Mouse (Mus musculus) liver, postnatal 0 days (tissue): ENCODE data around the gene Kng1.

Experiments
- CTCF ChIP-seq: sonication (generic); IDR thresholded peaks from 2 replicates; pipeline ENCODE4 v1.5.1; 2016; ENCODE audit warnings: antibody characterized with exemption, low read depth
- EP300 ChIP-seq: IDR thresholded peaks from 2 replicates; pipeline ENCODE4 v1.6.1; 2016; ENCODE audit warnings: antibody characterized with exemption, low read depth, mild to moderate bottlenecking

- TF ChIP-seq EP300 (no peak), CTCF (no peak)
Measured at GRCm38 (mm10) chr16:23112348-23112747, 54.7 kb downstream of the Kng1 start.
